Mouse (Mus musculus) mouse trophoblast stem cell (cell line): ENCODE results near the gene Ptprr.

Source experiments
- in situ Hi-C, 2 experiments: fragments of 300-500 bp; cut with MseI, MboI; formaldehyde crosslinking; loops; 2 replicates in 1 of 2; 3 replicates in 1 of 2; pipeline ENCODE4 v1.15.1; 2025

The Ptprr gene

DNA sequence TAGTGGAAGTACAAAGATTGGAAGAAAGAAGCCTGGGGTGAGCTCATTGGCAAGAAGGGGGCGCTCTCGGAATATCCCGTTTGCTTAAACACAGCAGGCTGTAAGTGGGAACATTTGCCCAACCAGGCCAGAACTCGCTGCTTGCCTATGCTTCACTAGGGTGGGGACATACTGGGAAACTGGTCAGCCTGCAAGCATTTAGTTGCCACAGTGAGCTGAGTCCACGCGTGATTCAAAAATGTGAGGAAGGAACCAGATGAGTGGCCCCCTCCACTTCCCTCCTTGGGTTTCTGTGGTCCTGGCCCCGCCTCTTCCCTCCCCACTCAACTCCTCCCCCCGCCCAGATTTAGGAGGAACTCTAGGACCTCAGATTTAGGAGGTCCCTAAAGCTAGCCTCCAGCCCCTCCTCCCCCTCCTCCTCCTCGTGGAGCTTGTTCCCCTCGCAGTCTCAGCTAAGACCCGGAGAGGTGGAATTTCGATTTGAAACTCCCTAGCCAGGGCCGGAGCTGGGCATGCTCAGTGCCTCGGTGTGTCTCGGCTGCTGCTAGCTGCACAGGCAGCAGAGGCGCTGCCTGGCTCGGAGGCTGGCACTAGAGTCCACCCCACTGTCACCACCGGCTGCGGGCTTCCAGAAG, at the start of gene Ptprr:
Gene Ptprr (plus strand): TSS at position 369 of the 635 bp plus-strand sequence.
- in situ Hi-C loops: no loop called here

DNA sequence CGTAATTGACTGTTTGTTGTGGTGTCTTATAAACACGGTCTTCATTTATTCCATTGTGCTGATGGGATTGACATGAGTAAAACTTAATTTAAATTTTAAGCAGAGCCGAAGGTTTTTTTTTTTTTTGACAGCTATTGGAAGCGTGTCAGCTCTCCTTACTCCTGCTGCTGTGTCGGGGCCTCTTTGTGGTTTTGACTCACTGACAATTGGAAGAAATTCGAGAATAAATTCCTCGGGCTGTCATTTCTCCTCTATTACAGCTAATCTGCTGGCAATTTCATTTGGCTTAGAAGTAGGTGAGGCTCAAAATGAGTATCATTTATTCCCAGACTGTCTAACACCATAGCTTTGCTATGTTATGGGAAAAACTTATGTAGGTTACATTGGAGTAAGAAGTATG, 41.7 kb upstream of the Ptprr start:
- in situ Hi-C loops: no loop called here

DNA sequence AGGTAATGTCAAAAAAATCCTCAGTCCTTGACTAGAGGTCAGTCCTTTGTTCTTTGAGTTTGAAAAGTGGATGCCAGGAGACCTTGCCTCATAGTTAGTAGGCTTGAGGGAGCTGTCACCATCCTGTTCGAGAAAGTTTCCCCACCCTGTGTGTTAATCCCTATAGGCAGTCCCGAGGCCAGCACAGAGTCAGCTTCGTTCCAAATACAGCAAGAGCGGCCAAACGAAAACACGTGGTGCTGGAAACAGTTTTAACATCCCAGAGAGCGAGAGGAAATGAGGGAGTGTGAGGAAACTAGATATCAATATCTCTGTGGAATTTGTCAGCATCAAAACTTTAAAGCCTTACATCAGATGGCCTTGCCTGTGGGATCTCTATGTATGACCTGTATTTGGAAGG, 39.0 kb upstream of the Ptprr start:
- in situ Hi-C loops: no loop called here

GRCm38 (mm10) chr10:115980018-115980417, 38.0 kb upstream of the Ptprr start:
- in situ Hi-C loops: no loop called here

- in situ Hi-C loops: no loop called here
Observed at GRCm38 (mm10) chr10:115984308-115984707, 33.7 kb upstream of the Ptprr start.

DNA sequence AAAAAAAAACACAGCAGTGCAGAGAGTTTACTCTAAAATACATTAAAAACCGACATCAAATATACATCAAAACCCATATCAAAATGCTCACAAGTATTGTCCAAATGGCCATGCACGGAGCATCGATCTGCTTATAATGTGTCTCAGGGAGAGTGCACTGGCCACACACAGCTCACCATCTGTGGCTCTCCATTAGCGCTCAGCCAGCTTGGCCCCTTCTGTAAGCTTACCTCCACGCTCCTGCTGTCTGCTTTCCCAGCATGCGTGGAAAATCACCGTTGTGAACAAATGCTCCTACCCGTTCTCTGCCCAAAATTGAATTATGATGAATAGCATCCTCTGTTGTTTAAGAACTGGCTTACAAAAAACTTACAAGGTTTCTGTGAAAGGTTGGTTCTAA, 16.2 kb upstream of the Ptprr start:
- in situ Hi-C loops: no loop called here

GRCm38 (mm10) chr10:116006675-116007074, 11.3 kb upstream of the Ptprr start:
- in situ Hi-C loops: no loop called here

GRCm38 (mm10) chr10:116018480-116018891, 473 bp downstream of the Ptprr start:
- in situ Hi-C loops: no loop called here

- in situ Hi-C loops: no loop called here
Observed at GRCm38 (mm10) chr10:116019086-116019860, 1.3 kb downstream of the Ptprr start.

DNA sequence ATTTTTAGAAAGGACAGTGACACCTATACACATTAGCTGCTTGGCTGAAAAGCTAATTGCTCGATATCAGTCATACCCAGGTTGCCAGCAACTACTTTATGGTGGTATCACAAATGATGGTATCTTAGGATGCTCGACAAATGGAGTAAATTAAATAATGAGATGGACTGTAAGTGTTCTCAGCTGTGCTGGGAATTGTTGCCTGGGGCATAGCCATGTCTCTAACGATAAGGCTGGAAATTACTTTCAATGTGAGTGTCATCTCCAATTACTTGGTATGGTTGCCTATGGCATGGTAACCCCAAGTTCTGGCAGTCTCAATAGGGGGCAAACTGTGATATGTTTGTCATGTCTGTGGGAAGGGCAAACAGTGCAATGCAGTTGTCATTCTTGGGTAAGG, 3.1 kb downstream of the Ptprr start:
- in situ Hi-C loops: no loop called here

GRCm38 (mm10) chr10:116038150-116038549, 20.1 kb downstream of the Ptprr start:
- in situ Hi-C loops: no loop called here

GRCm38 (mm10) chr10:116075954-116076353, 57.9 kb downstream of the Ptprr start:
- in situ Hi-C loops: no loop called here

DNA sequence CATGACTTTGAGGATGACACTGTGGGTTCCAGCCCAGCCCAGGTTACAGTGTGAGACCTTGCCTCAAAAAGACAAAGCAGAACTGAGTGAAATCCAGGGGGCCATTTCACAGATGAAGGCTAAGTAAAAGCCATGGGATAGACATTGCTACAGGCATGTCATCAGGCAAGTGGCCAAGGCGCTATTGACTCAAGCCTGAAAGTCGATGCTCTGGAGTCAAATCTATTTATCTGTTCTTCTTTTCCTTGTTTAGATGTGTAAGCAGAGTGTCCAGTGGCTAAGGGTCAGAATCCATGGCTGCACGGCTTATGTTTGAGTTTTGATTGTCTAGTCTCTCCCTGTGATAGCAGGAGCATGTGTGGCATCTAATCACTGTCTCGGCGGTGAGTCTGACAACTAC, 60.6 kb downstream of the Ptprr start:
- in situ Hi-C loops: no loop called here

DNA sequence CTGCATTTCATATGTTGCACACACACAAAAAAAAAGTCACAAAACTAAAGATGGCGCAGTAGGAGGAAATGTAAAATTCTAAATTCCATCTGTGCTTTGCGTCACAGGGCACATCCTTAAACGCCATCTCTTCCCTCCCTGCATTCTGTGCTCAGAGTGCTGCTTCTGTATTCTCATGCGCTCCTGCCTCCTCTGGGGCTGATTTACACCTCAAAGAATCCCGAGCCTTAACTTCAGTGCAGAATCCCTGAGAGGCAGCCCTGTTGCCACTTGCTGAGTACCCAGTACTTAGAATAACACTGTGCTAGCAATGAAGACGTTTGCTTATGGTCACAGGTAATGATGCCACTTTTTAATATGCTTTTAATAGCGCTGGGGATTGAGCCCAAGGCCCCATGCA, 61.4 kb downstream of the Ptprr start:
- in situ Hi-C loops: no loop called here

- in situ Hi-C loops: loop anchor here (5.0 kb wide), 1 partner anchor 116 kb away; no protein-coding TSS in a partner anchor
Observed at GRCm38 (mm10) chr10:116080841-116081240, 62.8 kb downstream of the Ptprr start.

GRCm38 (mm10) chr10:116083965-116084364, 66.0 kb downstream of the Ptprr start:
- in situ Hi-C loops: loop anchor here (5.0 kb wide), 1 partner anchor 113 kb away; no protein-coding TSS in a partner anchor

- in situ Hi-C loops: no loop called here
Observed at GRCm38 (mm10) chr10:116096466-116096865, 78.5 kb downstream of the Ptprr start.

DNA sequence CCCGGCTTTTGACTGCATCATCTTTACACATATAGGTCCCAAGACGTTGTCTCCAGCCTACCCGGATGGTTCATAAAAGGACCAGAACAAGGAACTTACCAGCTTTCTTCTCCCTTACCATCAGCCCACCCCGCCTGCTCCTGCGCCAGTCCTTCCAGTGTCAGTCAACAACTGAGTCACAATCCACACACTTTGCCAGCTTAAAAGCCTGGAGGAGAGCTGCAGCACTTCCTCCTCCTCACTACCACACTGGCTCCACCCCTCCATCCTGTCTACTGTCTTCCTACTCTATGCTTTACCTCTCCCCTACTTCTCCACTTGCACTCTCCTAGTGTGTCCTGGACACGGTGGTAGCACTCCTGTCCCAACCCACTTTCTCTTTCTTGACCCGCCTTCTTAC, 80.5 kb downstream of the Ptprr start:
- in situ Hi-C loops: no loop called here

DNA sequence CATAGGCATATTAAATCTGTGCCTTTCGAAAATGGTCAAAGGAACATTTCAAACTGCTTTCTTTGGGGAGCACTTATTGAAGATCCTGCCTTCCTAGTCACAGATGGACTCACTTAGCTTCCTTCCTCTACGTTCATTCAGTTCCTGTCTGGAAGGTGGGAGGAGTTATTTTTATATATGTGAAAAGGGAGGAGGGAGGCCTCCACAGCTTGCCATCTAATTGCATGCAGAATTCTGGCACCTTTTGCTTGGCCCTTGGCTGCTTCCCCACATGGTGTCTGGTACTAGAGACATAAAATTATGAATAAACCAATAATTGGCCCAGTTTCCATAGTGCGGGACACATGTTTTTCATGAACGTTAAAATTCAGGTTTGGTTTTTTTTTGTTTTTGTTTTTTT, 90.2 kb downstream of the Ptprr start:
- in situ Hi-C loops: no loop called here

DNA sequence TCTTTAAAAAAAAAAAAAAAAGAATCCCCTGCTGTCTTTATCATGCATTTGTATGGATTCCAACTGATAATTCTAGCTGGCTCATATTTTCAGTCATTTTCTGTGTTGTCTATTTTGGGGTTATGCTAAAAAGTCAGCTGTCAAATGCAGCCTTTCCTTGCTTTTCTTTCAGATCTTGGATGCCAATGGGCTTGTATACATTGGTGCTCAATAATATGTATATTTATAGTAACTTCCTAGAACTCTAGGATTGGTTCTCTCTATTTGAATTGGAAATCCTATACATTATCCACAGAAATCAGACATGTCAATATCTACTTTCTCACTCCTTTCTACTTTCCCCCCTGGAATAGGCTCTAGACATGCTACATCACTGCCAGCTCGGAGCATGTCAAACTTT, 90.7 kb downstream of the Ptprr start:
- in situ Hi-C loops: no loop called here

DNA sequence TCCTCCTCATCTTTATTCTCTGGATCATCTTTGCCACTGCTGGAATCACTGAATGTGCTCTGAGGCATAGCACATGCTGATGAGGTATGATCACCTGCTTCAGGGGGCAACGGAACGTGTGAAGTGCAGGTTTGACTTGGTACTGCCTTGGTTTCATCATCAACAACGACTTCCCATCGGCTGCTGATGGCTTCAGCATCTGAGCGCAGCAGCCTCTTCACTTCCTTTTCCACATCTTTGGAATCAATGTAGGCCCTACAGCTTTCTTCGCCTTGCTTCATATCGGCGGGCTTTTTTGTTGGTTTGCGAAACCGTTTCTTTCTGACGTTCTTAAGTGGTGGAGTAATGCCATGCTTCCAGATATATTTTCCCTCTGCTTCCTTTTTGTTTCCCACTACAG, 94.9 kb downstream of the Ptprr start:
- in situ Hi-C loops: no loop called here

GRCm38 (mm10) chr10:116113867-116114474, 96.0 kb downstream of the Ptprr start, which contains the start of gene 4933416C03Rik:
4933416C03Rik (minus strand) TSS chr10:116113917.
- in situ Hi-C loops: no loop called here
